Mouse (Mus musculus) forebrain, embryonic 14.5 days (tissue): ENCODE measurements around the gene Alpk3. TPM values are rescaled to one million over a fixed set of nuclear protein-coding genes. Genes with fewer than 3 reads are reported as not detected.

Source experiments
- ATAC-seq: fragments of 200-750 bp; cut with Nextera tagmentation; 2 replicates; pipeline ENCODE4 v1.8.0; 2017; ENCODE audit warnings: mild to moderate bottlenecking, moderate library complexity
- DNase-seq: peaks from one replicate; pipeline ENCODE4 v3.0.0-alpha.2; 2015; ENCODE audit warnings: low spot score
- H3K27ac ChIP-seq: fragments of 300-500 bp; sonication (generic); 2 replicates; pipeline ENCODE4 v1.5.1; 2014; ENCODE audit warnings: low read depth, mild to moderate bottlenecking, control low read depth, low read length, moderate library complexity
- H3K27me3 ChIP-seq: fragments of 300-500 bp; sonication (generic); replicated peaks from 2 replicates; pipeline ENCODE4 v1.6.1; 2014; ENCODE audit warnings: low read length, control low read depth, mixed read lengths; ENCODE audit not compliant: control insufficient read depth, insufficient read depth
- H3K36me3 ChIP-seq: fragments of 300-500 bp; sonication (generic); 2 replicates; pipeline ENCODE4 v1.6.1; 2014; ENCODE audit warnings: low read length, control low read depth; ENCODE audit not compliant: control insufficient read depth, insufficient read depth
- H3K4me1 ChIP-seq: fragments of 300-500 bp; sonication (generic); 2 replicates; pipeline ENCODE4 v1.6.1; 2014; ENCODE audit warnings: antibody characterized with exemption, low read length, control low read depth; ENCODE audit not compliant: control insufficient read depth, insufficient read depth
- H3K4me2 ChIP-seq: fragments of 300-500 bp; sonication (generic); 2 replicates; pipeline ENCODE4 v1.6.1; 2014; ENCODE audit warnings: mild to moderate bottlenecking, control low read depth, low read length
- H3K4me3 ChIP-seq: fragments of 300-500 bp; sonication (generic); 2 replicates; pipeline ENCODE4 v1.5.1; 2014; ENCODE audit warnings: low read depth, low read length, control low read depth
- H3K9ac ChIP-seq: fragments of 300-500 bp; sonication (generic); 2 replicates; pipeline ENCODE4 v1.6.1; 2014; ENCODE audit warnings: mild to moderate bottlenecking, low read length, control low read depth, moderate library complexity
- H3K9me3 ChIP-seq: fragments of 300-500 bp; sonication (generic); replicated peaks from 2 replicates; pipeline ENCODE4 v1.6.1; 2016; ENCODE audit warnings: low read length, control low read depth, mixed read lengths; ENCODE audit not compliant: control insufficient read depth
- WGBS: fragments of 180-500 bp; shearing (Covaris S2); extraction: QIAGEN DNeasy Blood & Tissue Kit; methylation state at CpG from one replicate; pipeline ENCODE4 v1.1.7; 2014; 5-methylcytosine and 5-hydroxymethylcytosine counted together
- polyA plus RNA-seq: library from polyadenylated mRNA; unstranded; fragments of >200 nt; fragmentation: Nextera tagmentation; extraction: Ambion mirVana; gene quantifications from 2 replicates; pipeline ENCODE4 v1.2.1, GENCODE M21; 2014

The Alpk3 gene
- polyA plus RNA-seq, 1 experiment from 2014 or later, result 0.06 TPM

DNA sequence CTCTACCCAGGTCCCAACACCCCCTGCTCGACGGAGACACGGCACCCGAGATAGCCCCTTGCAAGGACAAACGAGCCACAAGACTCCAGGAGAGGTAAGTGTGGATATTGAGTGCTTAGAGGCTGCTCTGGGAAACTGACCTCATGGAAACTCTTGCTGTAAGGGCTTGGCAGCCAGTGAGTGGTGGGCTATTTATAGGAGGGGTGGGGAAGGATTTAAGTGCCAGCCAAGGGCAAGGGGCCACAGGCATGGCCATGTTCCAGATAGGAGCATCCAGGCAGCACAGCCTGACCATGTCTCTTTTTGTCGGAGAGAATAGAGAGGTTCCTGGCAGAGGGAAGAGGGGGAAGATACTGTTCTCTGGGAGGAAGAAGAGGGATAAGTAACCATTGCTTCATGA, 21.3 kb downstream of the Alpk3 start:
- Histone ChIP-seq H3K27ac (no peak overlapping the region), H3K9ac (no peak overlapping the region), H3K4me1 (no peaks in the 10 kb centered on the region), H3K36me3 (no peaks in the 10 kb centered on the region), H3K4me3 (no peak overlapping the region), H3K9me3 (no peaks in the 10 kb centered on the region), H3K4me2 (no peak overlapping the region), H3K27me3 (no peaks in the 10 kb centered on the region)
- DNase-seq (no peak), ATAC-seq (no peak)
- 90% methylated on average over 6 of the region's 6 CpGs for WGBS

GRCm38 (mm10) chr7:81093420-81093965, 36.1 kb downstream of the Alpk3 start:
- no peaks in the 10 kb centered on the region for H3K4me1 ChIP-seq
- no peak for DNase-seq
- 52% methylated on average over 18 of the region's 18 CpGs for WGBS

DNA sequence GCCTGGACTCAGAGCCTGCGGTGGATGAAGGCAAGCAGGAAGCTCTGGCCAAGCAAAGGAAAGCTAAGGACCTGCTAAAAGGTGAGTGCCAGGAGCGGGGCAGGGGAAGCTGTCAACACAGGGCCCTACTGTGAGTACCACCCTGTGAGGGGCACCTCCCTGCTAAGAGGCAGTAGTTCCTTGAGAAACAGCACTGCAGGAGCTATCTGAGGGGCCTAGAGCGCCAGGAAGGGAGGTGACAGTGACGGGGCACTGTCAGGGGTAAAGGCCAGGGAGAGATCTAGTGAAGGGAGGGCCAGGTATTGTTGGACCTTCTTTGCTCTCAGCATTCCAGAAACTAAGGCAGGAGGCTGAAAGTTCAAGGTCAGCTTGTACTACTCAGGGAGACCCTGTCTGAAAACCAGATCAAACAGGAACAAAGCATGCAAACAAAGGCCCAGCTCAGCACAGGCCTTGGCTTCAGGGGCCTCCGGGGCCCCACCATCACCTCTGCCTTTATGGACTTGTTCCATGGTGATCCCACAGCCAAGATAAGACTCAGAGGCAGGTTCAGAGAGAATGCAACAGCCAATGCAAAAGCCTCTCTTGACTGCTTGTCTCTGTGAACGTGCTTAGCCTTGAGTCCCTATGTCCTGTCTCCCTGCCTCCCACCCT, 36.8 kb downstream of the Alpk3 start:
- no peak overlapping the region for H3K4me3 ChIP-seq
- no peaks in the 10 kb centered on the region for H3K27me3 ChIP-seq
- no peak for ATAC-seq
- no peak for DNase-seq
- no peaks in the 10 kb centered on the region for H3K4me1 ChIP-seq
- H3K36me3 ChIP-seq, result no peaks in the 10 kb centered on the region
- no peak overlapping the region for H3K4me2 ChIP-seq
- H3K9ac ChIP-seq, result no peak overlapping the region
- H3K27ac ChIP-seq, result no peak overlapping the region
- H3K9me3 ChIP-seq, result no peaks in the 10 kb centered on the region
- 70% methylated on average over 6 of the region's 6 CpGs for WGBS

More at GRCm38 (mm10) chr7:81093420-81093965, 36.1 kb downstream of the Alpk3 start:
- Histone ChIP-seq H3K4me2 (no peak overlapping the region), H3K27me3 (no peaks in the 10 kb centered on the region), H3K9ac (no peak overlapping the region), H3K9me3 (no peaks in the 10 kb centered on the region), H3K4me3 (no peak overlapping the region), H3K27ac (no peak overlapping the region), H3K36me3 (no peaks in the 10 kb centered on the region)
- no peak for ATAC-seq

- WGBS, result 81% methylated on average over 5 of the region's 5 CpGs
- Histone ChIP-seq H3K9me3 (no peaks in the 10 kb centered on the region), H3K27ac (no peak overlapping the region), H3K27me3 (no peaks in the 10 kb centered on the region), H3K9ac (no peak overlapping the region), H3K36me3 (no peaks in the 10 kb centered on the region), H3K4me1 (no peaks in the 10 kb centered on the region), H3K4me2 (no peak overlapping the region), H3K4me3 (no peak overlapping the region)
- DNase-seq (no peak), ATAC-seq (no peak)
Observed at GRCm38 (mm10) chr7:81100341-81100740, 42.9 kb downstream of the Alpk3 start.

GRCm38 (mm10) chr7:81102854-81103253, 45.5 kb downstream of the Alpk3 start:
- ATAC-seq, result no peak
- H3K36me3 ChIP-seq, result no peaks in the 10 kb centered on the region
- H3K27me3 ChIP-seq, result no peaks in the 10 kb centered on the region
- no peaks in the 10 kb centered on the region for H3K9me3 ChIP-seq
- no peaks in the 10 kb centered on the region for H3K4me1 ChIP-seq
- H3K4me3 ChIP-seq, result no peak overlapping the region
- DNase-seq, result no peak
- H3K27ac ChIP-seq, result no peak overlapping the region
- no peak overlapping the region for H3K9ac ChIP-seq
- no peak overlapping the region for H3K4me2 ChIP-seq
- WGBS, result 88% methylated on average over 7 of the region's 7 CpGs

DNA sequence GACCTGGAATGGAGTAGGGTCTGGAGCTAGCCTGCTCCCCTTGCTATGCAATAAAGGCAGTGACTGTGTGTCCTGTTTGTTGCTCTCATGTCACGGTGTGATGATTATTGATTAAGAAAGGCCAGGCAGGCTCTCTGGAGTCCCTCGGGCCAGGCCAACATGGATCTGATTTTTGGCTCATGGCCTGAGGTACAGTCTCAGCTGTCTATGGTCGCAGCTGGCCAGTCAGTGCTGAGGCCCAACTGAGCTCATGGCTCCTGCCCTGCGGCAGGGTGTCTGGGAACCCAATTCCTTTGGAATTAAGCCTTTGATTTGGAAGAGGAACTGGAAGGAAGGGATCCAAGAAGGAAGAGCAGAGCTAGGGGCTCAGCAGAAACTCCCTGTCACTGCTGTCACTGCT, 48.1 kb downstream of the Alpk3 start:
- H3K36me3 ChIP-seq, result no peaks in the 10 kb centered on the region
- H3K4me1 ChIP-seq, result no peaks in the 10 kb centered on the region
- no peak overlapping the region for H3K27ac ChIP-seq
- WGBS, result 67% methylated on average over 4 of the region's 4 CpGs
- H3K9me3 ChIP-seq, result no peaks in the 10 kb centered on the region
- H3K4me2 ChIP-seq, result no peak overlapping the region
- no peak overlapping the region for H3K4me3 ChIP-seq
- no peak overlapping the region for H3K9ac ChIP-seq
- ATAC-seq, result no peak
- DNase-seq, result no peak
- H3K27me3 ChIP-seq, result no peaks in the 10 kb centered on the region

GRCm38 (mm10) chr7:81108226-81108625, 50.8 kb downstream of the Alpk3 start:
- Histone ChIP-seq H3K27ac (no peak overlapping the region), H3K9me3 (no peaks in the 10 kb centered on the region), H3K27me3 (no peaks in the 10 kb centered on the region), H3K4me1 (no peaks in the 10 kb centered on the region), H3K9ac (no peak overlapping the region), H3K4me2 (no peak overlapping the region), H3K4me3 (no peak overlapping the region), H3K36me3 (no peaks in the 10 kb centered on the region)
- WGBS, result 89% methylated on average over 5 of the region's 5 CpGs
- DNase-seq (no peak), ATAC-seq (no peak)

- no peak for ATAC-seq
- WGBS, result 66% methylated on average over 9 of the region's 9 CpGs
- no peak for DNase-seq
Observed at GRCm38 (mm10) chr7:81109717-81110651, 52.6 kb downstream of the Alpk3 start.

GRCm38 (mm10) chr7:81110791-81111190, 53.4 kb downstream of the Alpk3 start:
- Histone ChIP-seq H3K36me3 (no peaks in the 10 kb centered on the region), H3K4me3 (no peak overlapping the region), H3K27me3 (no peaks in the 10 kb centered on the region), H3K4me2 (no peak overlapping the region), H3K9ac (no peak overlapping the region), H3K9me3 (no peaks in the 10 kb centered on the region), H3K27ac (no peak overlapping the region), H3K4me1 (no peaks in the 10 kb centered on the region)
- WGBS, result 95% methylated on average over 4 of the region's 4 CpGs
- DNase-seq (no peak), ATAC-seq (no peak)

More at GRCm38 (mm10) chr7:81109717-81110651, 52.6 kb downstream of the Alpk3 start:
- no peak overlapping the region for H3K9ac ChIP-seq
- H3K4me3 ChIP-seq, result no peak overlapping the region
- no peak overlapping the region for H3K27ac ChIP-seq
- no peaks in the 10 kb centered on the region for H3K36me3 ChIP-seq
- no peak overlapping the region for H3K4me2 ChIP-seq
- no peaks in the 10 kb centered on the region for H3K4me1 ChIP-seq
- H3K27me3 ChIP-seq, result no peaks in the 10 kb centered on the region
- H3K9me3 ChIP-seq, result no peaks in the 10 kb centered on the region
